Mouse (Mus musculus) E14TG2a.4 (cell line): ENCODE measurements around the gene Wnt3a.

ENCODE experiments used
- CTCF ChIP-seq: conservative IDR thresholded peaks from 2 replicates; pipeline ENCODE4 v1.5.1; 2014; ENCODE audit warnings: low read length
- NANOG ChIP-seq: IDR thresholded peaks from 2 replicates; pipeline ENCODE4 v1.6.1; 2014; ENCODE audit warnings: borderline replicate concordance, low read length, mixed read lengths

DNA sequence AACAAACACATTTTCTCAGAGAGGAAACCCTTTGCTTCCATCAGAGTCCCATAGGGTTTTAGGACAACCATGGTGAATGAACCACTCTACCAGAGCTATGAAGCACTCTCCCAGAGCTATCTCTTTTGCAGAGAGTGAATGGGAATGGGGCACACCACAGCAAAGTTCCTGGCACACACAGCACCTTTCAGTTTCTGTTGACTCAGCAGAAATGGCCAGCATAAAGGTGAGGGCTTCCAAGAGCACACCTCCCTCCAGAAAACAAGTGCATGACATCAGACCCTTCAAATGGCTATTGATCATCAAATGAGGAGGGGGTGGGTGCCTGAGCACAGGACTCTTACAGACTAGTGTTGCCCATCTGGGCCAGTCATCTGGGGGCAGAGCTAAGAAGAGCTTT is 28.2 kb downstream of the Wnt3a start:
- no peak for TF ChIP-seq CTCF
- TF ChIP-seq NANOG = no peak
